Mouse (Mus musculus): Measurements from ENCODE around the gene Lcmt2. TPM values are rescaled to one million over a fixed set of nuclear protein-coding genes. Genes with fewer than 3 reads are reported as not detected.

The Lcmt2 gene
- total RNA-seq (2014; fragmentation: Nextera tagmentation) = 8.1 and 12.0 TPM in 2 replicates
- total RNA-seq (2017) = 8.0 and 9.6 TPM in 2 replicates
- 7.4 and 9.3 TPM in 2 replicates for polyA plus RNA-seq (2012)

DNA sequence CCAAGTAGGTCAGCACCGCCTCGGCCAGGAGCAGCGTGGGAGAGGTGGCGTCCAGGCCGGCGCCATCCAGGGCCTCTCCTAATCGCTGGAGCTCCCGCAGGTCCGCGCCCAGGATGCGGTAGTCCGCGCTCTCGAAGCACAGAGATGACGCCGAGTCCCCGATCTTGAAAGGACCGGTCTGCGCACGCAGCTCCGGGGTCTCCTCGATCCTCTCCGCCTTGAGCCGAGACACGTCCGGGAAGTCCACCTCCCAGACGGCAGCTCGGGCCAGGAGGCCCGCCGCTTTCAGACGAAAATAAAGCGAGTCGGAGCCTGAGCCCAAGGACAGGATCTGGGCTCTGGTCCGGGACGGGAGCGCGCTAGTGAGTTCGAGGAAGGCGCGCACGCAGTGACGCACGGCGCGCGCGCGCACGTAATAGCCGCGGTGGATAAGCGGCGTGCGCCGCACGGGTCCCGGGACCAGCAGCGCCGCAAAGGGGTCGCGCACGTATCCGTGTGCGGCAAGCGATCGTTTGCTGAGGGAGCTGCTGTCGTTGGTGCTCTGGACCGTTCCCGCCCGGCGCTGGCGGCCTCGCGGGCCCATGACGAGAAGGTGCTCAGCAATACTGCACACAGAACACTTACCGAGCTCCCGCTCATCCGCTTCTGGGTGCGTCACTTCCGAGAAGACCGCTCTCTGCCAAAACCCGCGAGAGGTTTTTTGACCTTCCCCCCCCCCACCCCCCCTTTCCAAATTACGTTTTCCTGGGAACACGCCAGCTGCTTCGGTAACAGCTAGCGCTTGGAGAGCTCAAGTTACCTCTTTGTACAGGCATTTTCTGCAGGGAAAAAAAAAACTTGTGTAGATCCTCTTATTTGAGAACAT, at the start of gene Lcmt2, which contains the start of gene Adal:
Gene Lcmt2, minus strand, starts transcription at position 636 of the 865 bp plus-strand sequence.
Gene Adal, plus strand, starts transcription at position 411 of the 865 bp plus-strand sequence.
- H3K4me3 ChIP-seq (ENCODE audit: low read depth, low read length) = peak within 1 kb of the TSS; percentile 94
- H3K9me3 ChIP-seq (replicated peaks) = no peaks in the 10 kb centered on the region
- DNase-seq (ENCODE audit: low spot score) (peak; percentile 93), ATAC-seq (ENCODE audit: extremely low read depth, insufficient number of reproducible peaks, low FRiP score, poor library complexity, severe bottlenecking) (peak; percentile 68)
- TF ChIP-seq CTCF (IDR thresholded peaks at IDR 0.05; ENCODE audit: low read depth, low read length) (no peak), POLR2AphosphoS5 (IDR thresholded peaks at IDR 0.05; ENCODE audit: insufficient replicate concordance, low read depth, low read length) (0 out of 2 replicates have a peak, but pooled peaks have one; percentile 50), TAL1 (conservative IDR thresholded peaks at IDR 0.05; ENCODE audit: low read depth, low read length) (no peak), GATA2 (IDR thresholded peaks at IDR 0.05; ENCODE audit: borderline replicate concordance, low read depth, low read length) (no peak), GATA1 (IDR thresholded peaks at IDR 0.05; ENCODE audit: borderline replicate concordance, low read length) (no peak)
- peaks cover 38% of the 10 kb centered on the region for H3K4me1 ChIP-seq (ENCODE audit: insufficient read depth, low read depth, low read length)
- H3K36me3 ChIP-seq (replicated peaks) = peaks cover 48% of the 10 kb centered on the region
- H3K27me3 ChIP-seq (ENCODE audit: insufficient read depth, low read length) = no peaks in the 10 kb centered on the region

- ATAC-seq (ENCODE audit: extremely low read depth, insufficient number of reproducible peaks, low FRiP score, poor library complexity, severe bottlenecking) = no peak
- H3K4me3 ChIP-seq (ENCODE audit: low read depth, low read length) = no peak overlapping the region
- no peak for DNase-seq (ENCODE audit: low spot score)
- no peaks in the 10 kb centered on the region for H3K27me3 ChIP-seq (ENCODE audit: insufficient read depth, low read length)
- H3K36me3 ChIP-seq (replicated peaks) = peaks cover 92% of the 10 kb centered on the region
- no peaks in the 10 kb centered on the region for H3K4me1 ChIP-seq (ENCODE audit: insufficient read depth, low read depth, low read length)
- no peaks in the 10 kb centered on the region for H3K9me3 ChIP-seq (replicated peaks)
- TF ChIP-seq GATA1 (IDR thresholded peaks at IDR 0.05; ENCODE audit: borderline replicate concordance, low read length) (no peak), TAL1 (conservative IDR thresholded peaks at IDR 0.05; ENCODE audit: low read depth, low read length) (no peak)
These were observed 48.1 kb upstream of the Lcmt2 start for GRCm38 (mm10) chr2:121188530-121188929.

DNA sequence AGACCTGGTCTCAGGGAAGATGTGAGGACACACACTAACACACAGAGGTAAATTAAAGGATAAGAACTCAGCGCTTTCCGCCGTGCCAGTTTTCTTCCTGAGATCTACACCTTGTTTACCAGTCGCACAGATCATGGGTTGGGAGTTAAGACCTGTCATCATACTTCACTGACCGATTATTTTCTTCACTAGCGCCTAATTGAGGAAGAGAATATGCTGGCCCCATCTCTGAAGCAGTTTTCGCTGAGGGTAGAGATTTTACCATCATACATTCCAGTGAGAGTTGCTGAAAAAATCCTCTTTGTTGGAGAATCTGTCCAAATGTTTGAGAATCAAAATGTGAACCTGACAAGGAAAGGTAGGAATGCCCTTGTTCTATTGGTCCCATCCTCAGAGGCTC, 43.7 kb upstream of the Lcmt2 start:
- Histone ChIP-seq H3K4me3 (ENCODE audit: low read depth, low read length) (no peak overlapping the region), H3K36me3 (replicated peaks) (peaks cover 79% of the 10 kb centered on the region), H3K9me3 (replicated peaks) (no peaks in the 10 kb centered on the region), H3K4me1 (ENCODE audit: insufficient read depth, low read depth, low read length) (no peaks in the 10 kb centered on the region), H3K27me3 (ENCODE audit: insufficient read depth, low read length) (no peaks in the 10 kb centered on the region)
- DNase-seq (ENCODE audit: low spot score) = no peak
- ATAC-seq (ENCODE audit: extremely low read depth, insufficient number of reproducible peaks, low FRiP score, poor library complexity, severe bottlenecking) = no peak
- TF ChIP-seq TAL1 (conservative IDR thresholded peaks at IDR 0.05; ENCODE audit: low read depth, low read length) (no peak), GATA1 (IDR thresholded peaks at IDR 0.05; ENCODE audit: borderline replicate concordance, low read length) (no peak), CTCF (IDR thresholded peaks at IDR 0.05; ENCODE audit: low read depth, low read length) (no peak), GATA2 (IDR thresholded peaks at IDR 0.05; ENCODE audit: borderline replicate concordance, low read depth, low read length) (no peak), POLR2AphosphoS5 (IDR thresholded peaks at IDR 0.05; ENCODE audit: insufficient replicate concordance, low read depth, low read length) (no peak)

- ATAC-seq (ENCODE audit: extremely low read depth, insufficient number of reproducible peaks, low FRiP score, poor library complexity, severe bottlenecking) (no peak), DNase-seq (ENCODE audit: low spot score) (no peak)
- no peak overlapping the region for H3K4me3 ChIP-seq (ENCODE audit: low read depth, low read length)
- TF ChIP-seq GATA1 (IDR thresholded peaks at IDR 0.05; ENCODE audit: borderline replicate concordance, low read length) (no peak), POLR2AphosphoS5 (IDR thresholded peaks at IDR 0.05; ENCODE audit: insufficient replicate concordance, low read depth, low read length) (no peak), GATA2 (IDR thresholded peaks at IDR 0.05; ENCODE audit: borderline replicate concordance, low read depth, low read length) (no peak), TAL1 (conservative IDR thresholded peaks at IDR 0.05; ENCODE audit: low read depth, low read length) (no peak), CTCF (IDR thresholded peaks at IDR 0.05; ENCODE audit: low read depth, low read length) (no peak)
- H3K9me3 ChIP-seq (replicated peaks) = no peaks in the 10 kb centered on the region
- peaks cover 2% of the 10 kb centered on the region; the same call in 1 of the 2 replicates for H3K4me1 ChIP-seq (ENCODE audit: insufficient read depth, low read depth, low read length)
- no peaks in the 10 kb centered on the region for H3K27me3 ChIP-seq (ENCODE audit: insufficient read depth, low read length)
- peaks cover 78% of the 10 kb centered on the region for H3K36me3 ChIP-seq (replicated peaks)
These were observed 43.0 kb upstream of the Lcmt2 start for GRCm38 (mm10) chr2:121183431-121183830.

GRCm38 (mm10) chr2:121178828-121179479, 38.5 kb upstream of the Lcmt2 start:
- Histone ChIP-seq H3K4me3 (ENCODE audit: low read depth, low read length) (no peak overlapping the region), H3K27me3 (ENCODE audit: insufficient read depth, low read length) (no peaks in the 10 kb centered on the region), H3K4me1 (ENCODE audit: insufficient read depth, low read depth, low read length) (peaks cover 5% of the 10 kb centered on the region), H3K9me3 (replicated peaks) (no peaks in the 10 kb centered on the region), H3K36me3 (replicated peaks) (peaks cover 82% of the 10 kb centered on the region)
- no peak for TF ChIP-seq CTCF (IDR thresholded peaks at IDR 0.05; ENCODE audit: low read depth, low read length)
- no peak for TF ChIP-seq GATA2 (IDR thresholded peaks at IDR 0.05; ENCODE audit: borderline replicate concordance, low read depth, low read length)
- ATAC-seq (ENCODE audit: extremely low read depth, insufficient number of reproducible peaks, low FRiP score, poor library complexity, severe bottlenecking) (peak; percentile 15; the same call in 1 of the 2 replicates), DNase-seq (ENCODE audit: low spot score) (no peak)

DNA sequence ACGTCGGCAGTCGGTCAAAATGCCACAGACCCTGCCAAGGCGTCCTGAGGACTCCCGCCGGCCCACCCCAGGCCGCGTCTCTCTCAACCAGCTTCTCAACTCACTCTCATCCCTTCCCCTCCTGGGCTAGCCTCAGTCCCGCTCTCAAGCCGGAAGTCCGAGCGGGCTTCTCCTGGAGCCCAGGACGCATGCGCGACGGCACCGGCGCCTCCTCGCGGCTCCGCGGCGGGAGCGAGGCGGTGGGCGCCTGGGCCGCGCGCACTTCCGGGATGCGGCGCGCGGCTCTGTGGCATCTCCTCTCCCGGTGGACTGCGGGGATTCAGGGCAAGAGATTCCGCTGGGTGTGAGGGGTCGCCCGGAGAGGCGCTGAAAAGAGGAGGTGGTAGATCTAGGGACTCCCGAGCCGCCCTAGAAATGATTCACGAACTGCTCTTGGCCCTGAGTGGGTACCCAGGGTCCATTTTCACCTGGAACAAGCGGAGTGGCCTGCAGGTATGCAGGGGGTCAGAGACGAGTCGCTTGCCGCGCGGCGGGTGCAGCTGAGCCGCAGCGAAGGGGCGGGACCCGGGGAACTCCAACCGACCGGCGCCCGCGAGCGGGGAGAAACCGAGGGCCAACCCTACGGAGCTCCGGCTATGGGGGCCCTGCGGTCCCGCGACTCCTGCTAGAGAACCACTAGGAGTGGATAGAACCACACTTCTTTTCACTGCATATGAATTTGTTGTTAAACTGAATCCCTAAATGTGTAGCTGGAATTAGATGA, 30.7 kb upstream of the Lcmt2 start, which contains the start of gene Zscan29:
Gene Zscan29, minus strand, starts transcription at position 146 of the 763 bp plus-strand sequence.
- Histone ChIP-seq H3K9me3 (replicated peaks) (no peaks in the 10 kb centered on the region), H3K27me3 (ENCODE audit: insufficient read depth, low read length) (no peaks in the 10 kb centered on the region), H3K36me3 (replicated peaks) (peaks cover 55% of the 10 kb centered on the region), H3K4me1 (ENCODE audit: insufficient read depth, low read depth, low read length) (peaks cover 33% of the 10 kb centered on the region), H3K4me3 (ENCODE audit: low read depth, low read length) (peak within 1 kb of the TSS; percentile 85)
- TF ChIP-seq GATA2 (IDR thresholded peaks at IDR 0.05; ENCODE audit: borderline replicate concordance, low read depth, low read length) (no peak), GATA1 (IDR thresholded peaks at IDR 0.05; ENCODE audit: borderline replicate concordance, low read length) (no peak), TAL1 (conservative IDR thresholded peaks at IDR 0.05; ENCODE audit: low read depth, low read length) (no peak), CTCF (IDR thresholded peaks at IDR 0.05; ENCODE audit: low read depth, low read length) (no peak), POLR2AphosphoS5 (IDR thresholded peaks at IDR 0.05; ENCODE audit: insufficient replicate concordance, low read depth, low read length) (no peak)
- DNase-seq (ENCODE audit: low spot score) (peak; percentile 98), ATAC-seq (ENCODE audit: extremely low read depth, insufficient number of reproducible peaks, low FRiP score, poor library complexity, severe bottlenecking) (peak; percentile 72)

All from G1E (cell line).